Mouse (Mus musculus) kidney, adult 10 weeks (tissue): ENCODE results near the gene Rars. TPM values are rescaled to one million over a fixed set of nuclear protein-coding genes. Genes with fewer than 3 reads are reported as not detected.

Source experiments
- polyA plus RNA-seq: library from polyadenylated mRNA; stranded (reverse); fragments of 350-450 nt; fragmentation: Illumina TruSeq; extraction: RNeasy Lipid Tissue Mini Kit (QIAGEN cat#74804); gene quantifications from one replicate; pipeline ENCODE4 v1.2.3, GENCODE M21; 2014; ENCODE audit warnings: low read depth, low replicate concordance

Rars gene
- polyA plus RNA-seq = 112 TPM

GRCm38 (mm10) chr11:35834022-35834760 lies at the start of gene Rars:
TSS of gene Rars (minus strand) at chr11:35834506.

GRCm38 (mm10) chr11:35798874-35799273 lies 35.4 kb downstream of the Rars start, which contains the start of gene Fbll1:
TSS of gene Fbll1 (minus strand) at chr11:35798884.

GRCm38 (mm10) chr11:35769188-35769745 lies 65.0 kb downstream of the Rars start, which contains the start of gene Pank3:
TSS of gene Pank3 (plus strand) at chr11:35769484.

Other genes with a start within 250 kb of the Rars start
- gene Pank3, start 65.0 kb downstream of the Rars start, polyA plus RNA-seq = 112 TPM
- gene Fbll1, start 35.6 kb downstream of the Rars start, polyA plus RNA-seq = not detected
- gene Wwc1, start 146.0 kb upstream of the Rars start, polyA plus RNA-seq = 38.3 TPM